Mouse (Mus musculus) kidney, embryonic 14.5 days (tissue): ENCODE data around the gene Dido1. TPM values are rescaled to one million over a fixed set of nuclear protein-coding genes. Genes with fewer than 3 reads are reported as not detected.

Experiments used
- ATAC-seq: fragments of 200-750 bp; cut with Nextera tagmentation; 2 replicates; pipeline ENCODE4 v1.8.0; 2017; ENCODE audit warnings: moderate number of reproducible peaks, mild to moderate bottlenecking, moderate TSS enrichment, moderate library complexity; ENCODE audit not compliant: low FRiP score, low TSS enrichment
- H3K27ac ChIP-seq: fragments of 300-500 bp; sonication (generic); 2 replicates; pipeline ENCODE4 v1.5.1; 2014; ENCODE audit warnings: low read depth, mild to moderate bottlenecking, low read length, moderate library complexity, mixed read lengths
- H3K27me3 ChIP-seq: fragments of 300-500 bp; sonication (generic); 2 replicates; pipeline ENCODE4 v1.6.1; 2014; ENCODE audit warnings: mild to moderate bottlenecking, low read length; ENCODE audit not compliant: control insufficient read depth, insufficient read depth
- H3K36me3 ChIP-seq: fragments of 300-500 bp; sonication (generic); 2 replicates; pipeline ENCODE4 v1.6.1; 2014; ENCODE audit warnings: low read length, mixed read lengths; ENCODE audit not compliant: control insufficient read depth, insufficient read depth
- H3K4me1 ChIP-seq: fragments of 300-500 bp; sonication (generic); 2 replicates; pipeline ENCODE4 v1.6.1; 2014; ENCODE audit warnings: low read length, mixed read lengths; ENCODE audit not compliant: control insufficient read depth, insufficient read depth
- H3K4me2 ChIP-seq: fragments of 300-500 bp; sonication (generic); replicated peaks from 2 replicates; pipeline ENCODE4 v1.6.1; 2014; ENCODE audit warnings: low read depth, mild to moderate bottlenecking, low read length
- H3K4me3 ChIP-seq: fragments of 300-500 bp; sonication (generic); 2 replicates; pipeline ENCODE4 v1.5.1; 2014; ENCODE audit warnings: mild to moderate bottlenecking, low read length
- H3K9ac ChIP-seq: fragments of 300-500 bp; sonication (generic); 2 replicates; pipeline ENCODE4 v1.6.1; 2014; ENCODE audit warnings: low read depth, mild to moderate bottlenecking, low read length, moderate library complexity
- H3K9me3 ChIP-seq: fragments of 300-500 bp; sonication (generic); 2 replicates; pipeline ENCODE4 v1.6.1; 2016; ENCODE audit warnings: low read length; ENCODE audit not compliant: control insufficient read depth
- WGBS: fragments of 180-500 bp; shearing (Covaris S2); extraction: QIAGEN DNeasy Blood & Tissue Kit; methylation state at CpG from one replicate; pipeline ENCODE4 v1.1.7; 2014; 5-methylcytosine and 5-hydroxymethylcytosine counted together
- polyA plus RNA-seq: library from polyadenylated mRNA; unstranded; fragments of >200 nt; fragmentation: Nextera tagmentation; extraction: Ambion mirVana; gene quantifications from 2 replicates; pipeline ENCODE4 v1.2.1, GENCODE M21; 2014

The Dido1 gene
- polyA plus RNA-seq, 1 experiment from 2014 or later, result 39.5 TPM

DNA sequence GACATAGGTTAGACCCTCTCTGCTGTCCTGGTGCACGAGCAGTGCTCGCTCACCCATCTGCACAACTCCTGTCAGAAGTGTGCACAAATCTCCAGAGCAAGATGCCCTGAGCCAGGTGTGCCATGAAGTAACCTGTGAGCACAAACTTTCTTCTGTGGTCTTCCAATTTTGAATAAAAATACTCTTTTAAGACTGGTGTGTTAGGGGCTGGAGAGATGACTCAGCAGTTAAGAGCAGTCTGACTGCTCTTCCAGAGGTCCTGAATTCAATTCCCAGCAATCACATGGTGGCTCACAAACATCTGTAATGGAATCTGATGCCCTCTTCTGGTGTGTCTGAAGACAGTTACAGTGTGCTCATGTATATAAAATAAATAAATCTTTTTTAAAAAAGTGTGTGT, 33.5 kb upstream of the Dido1 start:
- Histone ChIP-seq H3K9ac (no peak overlapping the region), H3K27ac (no peak overlapping the region), H3K9me3 (no peaks in the 10 kb centered on the region), H3K27me3 (no peaks in the 10 kb centered on the region), H3K4me2 (no peak overlapping the region), H3K4me3 (no peak overlapping the region), H3K36me3 (no peaks in the 10 kb centered on the region), H3K4me1 (no peaks in the 10 kb centered on the region)
- ATAC-seq, result no peak
- 96% methylated on average over 2 of the region's 2 CpGs for WGBS

GRCm38 (mm10) chr2:180742820-180743219, 33.0 kb upstream of the Dido1 start:
- Histone ChIP-seq H3K9me3 (no peaks in the 10 kb centered on the region), H3K4me2 (no peak overlapping the region), H3K4me3 (no peak overlapping the region), H3K27me3 (no peaks in the 10 kb centered on the region), H3K4me1 (no peaks in the 10 kb centered on the region), H3K27ac (no peak overlapping the region), H3K36me3 (no peaks in the 10 kb centered on the region), H3K9ac (no peak overlapping the region)
- WGBS, result 91% methylated on average over 6 of the region's 6 CpGs
- no peak for ATAC-seq

- WGBS, result 64% methylated on average over 7 of the region's 7 CpGs
- Histone ChIP-seq H3K4me1 (no peaks in the 10 kb centered on the region), H3K36me3 (no peaks in the 10 kb centered on the region), H3K27me3 (no peaks in the 10 kb centered on the region), H3K9ac (no peak overlapping the region), H3K9me3 (no peaks in the 10 kb centered on the region), H3K4me2 (no peak overlapping the region), H3K27ac (no peak overlapping the region), H3K4me3 (no peak overlapping the region)
- ATAC-seq, result no peak
Observed at GRCm38 (mm10) chr2:180741421-180741820, 31.6 kb upstream of the Dido1 start.

GRCm38 (mm10) chr2:180740349-180740748, 30.6 kb upstream of the Dido1 start:
- no peaks in the 10 kb centered on the region for H3K36me3 ChIP-seq
- no peak overlapping the region for H3K4me2 ChIP-seq
- WGBS, result 41% methylated on average over 3 of the region's 3 CpGs
- H3K27me3 ChIP-seq, result no peaks in the 10 kb centered on the region
- H3K9me3 ChIP-seq, result no peaks in the 10 kb centered on the region
- H3K4me3 ChIP-seq, result no peak overlapping the region
- no peak overlapping the region for H3K9ac ChIP-seq
- no peak for ATAC-seq
- no peak overlapping the region for H3K27ac ChIP-seq
- H3K4me1 ChIP-seq, result no peaks in the 10 kb centered on the region

- Histone ChIP-seq H3K4me1 (no peaks in the 10 kb centered on the region), H3K27me3 (no peaks in the 10 kb centered on the region), H3K27ac (no peak overlapping the region), H3K9ac (no peak overlapping the region), H3K36me3 (no peaks in the 10 kb centered on the region), H3K4me2 (no peak overlapping the region), H3K4me3 (no peak overlapping the region), H3K9me3 (no peaks in the 10 kb centered on the region)
- 75% methylated on average over 2 of the region's 2 CpGs for WGBS
- no peak for ATAC-seq
Observed at GRCm38 (mm10) chr2:180737984-180738383, 28.2 kb upstream of the Dido1 start.

DNA sequence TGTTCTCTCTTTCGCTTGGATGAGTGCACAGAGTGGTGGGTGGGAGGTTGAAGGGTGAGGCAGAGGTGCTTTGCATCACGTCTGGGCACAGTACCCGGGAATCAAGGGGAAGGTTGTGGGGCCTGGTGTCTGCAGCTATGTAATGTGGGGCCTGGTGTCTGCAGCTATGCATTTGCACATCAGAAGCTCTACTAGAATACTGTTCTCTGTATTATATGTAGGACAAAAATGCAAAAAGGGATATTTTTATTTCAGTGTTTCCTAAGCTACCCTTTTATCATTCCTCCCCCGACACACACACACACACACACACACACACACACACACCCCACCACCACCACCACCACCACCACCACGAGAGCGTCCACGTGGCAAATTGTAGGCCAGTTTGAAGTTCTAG, 25.4 kb upstream of the Dido1 start:
- no peaks in the 10 kb centered on the region for H3K9me3 ChIP-seq
- no peak overlapping the region for H3K4me2 ChIP-seq
- no peak overlapping the region for H3K27ac ChIP-seq
- no peaks in the 10 kb centered on the region for H3K27me3 ChIP-seq
- no peak overlapping the region for H3K4me3 ChIP-seq
- H3K9ac ChIP-seq, result no peak overlapping the region
- no peaks in the 10 kb centered on the region for H3K36me3 ChIP-seq
- no peaks in the 10 kb centered on the region for H3K4me1 ChIP-seq
- no peak for ATAC-seq
- WGBS, result 77% methylated on average over 7 of the region's 7 CpGs

- no peaks in the 10 kb centered on the region for H3K4me1 ChIP-seq
- no peaks in the 10 kb centered on the region for H3K27me3 ChIP-seq
- no peak overlapping the region for H3K4me3 ChIP-seq
- no peak overlapping the region for H3K4me2 ChIP-seq
- H3K9ac ChIP-seq, result no peak overlapping the region
- no peak for ATAC-seq
- H3K36me3 ChIP-seq, result no peaks in the 10 kb centered on the region
- no peak overlapping the region for H3K27ac ChIP-seq
- H3K9me3 ChIP-seq, result no peaks in the 10 kb centered on the region
- 57% methylated on average over 6 of the region's 6 CpGs for WGBS
Observed at GRCm38 (mm10) chr2:180731984-180732383, 22.2 kb upstream of the Dido1 start.

DNA sequence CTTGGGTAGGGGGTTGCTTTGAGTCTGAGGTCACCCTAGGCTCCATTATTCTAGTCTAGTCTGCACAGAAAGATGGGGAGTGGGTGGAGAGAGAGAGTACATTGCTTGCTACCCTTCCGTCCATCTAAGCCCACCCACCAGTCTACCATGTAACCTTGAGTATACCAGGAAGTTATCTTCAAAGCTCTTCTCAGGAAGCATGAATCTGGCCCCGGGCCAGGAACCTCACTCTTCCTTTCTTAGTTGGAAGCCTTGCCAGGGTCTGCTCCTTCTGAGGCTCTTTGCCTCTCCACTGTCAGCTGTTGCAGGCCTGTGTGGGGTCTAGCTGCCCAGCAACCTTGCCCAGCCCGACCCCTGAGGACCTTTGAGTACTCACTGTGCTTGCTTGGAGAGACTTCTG, 21.2 kb upstream of the Dido1 start:
- Histone ChIP-seq H3K27ac (no peak overlapping the region), H3K4me1 (no peaks in the 10 kb centered on the region), H3K9me3 (no peaks in the 10 kb centered on the region), H3K4me3 (no peak overlapping the region), H3K4me2 (no peak overlapping the region), H3K27me3 (no peaks in the 10 kb centered on the region), H3K9ac (no peak overlapping the region), H3K36me3 (no peaks in the 10 kb centered on the region)
- no peak for ATAC-seq
- WGBS, result 72% methylated on average over 3 of the region's 3 CpGs

GRCm38 (mm10) chr2:180727613-180728021, 17.8 kb upstream of the Dido1 start:
- H3K4me2 ChIP-seq, result no peak overlapping the region
- WGBS, result 44% methylated on average over 4 of the region's 4 CpGs
- H3K9me3 ChIP-seq, result no peaks in the 10 kb centered on the region
- no peaks in the 10 kb centered on the region for H3K27me3 ChIP-seq
- no peak for ATAC-seq
- peaks cover 4% of the 10 kb centered on the region; the same call in 1 of the 2 replicates for H3K36me3 ChIP-seq
- H3K9ac ChIP-seq, result no peak overlapping the region
- no peak overlapping the region for H3K4me3 ChIP-seq
- no peak overlapping the region for H3K27ac ChIP-seq
- peaks cover 9% of the 10 kb centered on the region; the same call in 1 of the 2 replicates for H3K4me1 ChIP-seq
